Mouse (Mus musculus) bone marrow macrophage, adult 2 months (primary cell): ENCODE results near the gene Clec16a.

Experiments used
- CTCF ChIP-seq: IDR thresholded peaks from 2 replicates; pipeline ENCODE4 v1.5.1; 2012; ENCODE audit warnings: low read depth, mild to moderate bottlenecking, low read length, moderate library complexity
- POLR2A ChIP-seq: IDR thresholded peaks from 2 replicates; pipeline ENCODE4 v1.6.1; 2012; ENCODE audit warnings: mild to moderate bottlenecking, low read depth, low read length, borderline replicate concordance

DNA sequence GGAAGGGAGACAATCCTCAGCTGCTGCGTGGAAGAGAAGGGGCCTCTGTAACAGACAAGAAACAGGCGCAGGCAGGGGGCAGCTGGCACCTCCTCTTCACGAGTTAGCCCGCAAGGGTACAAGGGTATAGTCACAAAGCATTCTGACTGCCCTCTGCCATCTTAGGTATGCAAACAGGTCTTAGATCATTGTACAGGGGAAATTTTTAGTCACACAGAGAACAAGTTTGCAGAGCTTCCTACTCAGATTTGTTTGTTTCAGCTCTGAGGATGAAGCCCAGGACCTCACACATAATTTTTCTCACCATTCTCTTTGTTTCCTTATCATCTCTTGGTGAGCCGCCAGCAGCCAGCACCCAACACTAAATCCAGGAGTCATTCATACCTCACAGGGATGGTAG is 146.6 kb downstream of the Clec16a start:
- TF ChIP-seq POLR2A (no peak), CTCF (no peak)
